Mouse (Mus musculus): ENCODE results near the gene Gm10097.

Gm10097 gene

DNA sequence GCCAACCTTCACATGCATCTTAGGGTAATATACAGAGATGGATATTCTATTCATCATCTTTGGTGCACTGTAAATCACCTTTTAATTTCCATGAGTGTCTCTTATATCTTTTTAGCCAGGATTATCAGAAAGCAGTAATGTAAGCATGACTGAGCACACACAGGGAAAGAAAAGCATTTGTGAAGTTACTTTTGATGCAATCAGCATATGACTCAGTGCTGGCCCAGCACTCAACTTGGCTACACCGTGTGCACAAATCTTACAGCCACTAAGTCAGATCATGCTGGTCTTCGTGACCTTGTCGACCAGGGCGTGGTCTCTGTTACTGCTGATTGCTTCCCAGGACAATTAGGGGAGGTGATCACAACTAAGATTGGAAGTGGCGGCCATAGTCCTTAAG, 16.8 kb downstream of the Gm10097 start:
- DNase-seq, result no peak

DNA sequence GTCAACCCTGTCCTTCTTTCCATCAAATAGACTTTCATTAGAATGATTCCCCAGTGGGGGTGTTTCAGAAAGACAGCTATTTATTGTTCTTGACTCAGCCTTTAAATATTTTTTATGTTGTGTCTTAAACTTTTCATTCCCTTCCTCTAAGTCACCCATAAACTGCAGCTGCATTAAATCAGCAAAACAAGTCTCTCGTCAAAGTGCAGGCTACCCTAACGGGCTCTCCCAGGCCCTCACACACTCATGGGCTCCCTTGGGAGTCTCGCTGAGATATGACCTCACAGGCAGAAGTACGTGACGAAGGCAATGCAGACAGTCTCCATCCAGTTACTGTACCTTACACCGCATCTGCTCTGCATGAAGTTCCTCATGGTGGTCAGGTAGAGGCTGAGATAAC, 17.3 kb downstream of the Gm10097 start:
- DNase-seq, result no peak

DNA sequence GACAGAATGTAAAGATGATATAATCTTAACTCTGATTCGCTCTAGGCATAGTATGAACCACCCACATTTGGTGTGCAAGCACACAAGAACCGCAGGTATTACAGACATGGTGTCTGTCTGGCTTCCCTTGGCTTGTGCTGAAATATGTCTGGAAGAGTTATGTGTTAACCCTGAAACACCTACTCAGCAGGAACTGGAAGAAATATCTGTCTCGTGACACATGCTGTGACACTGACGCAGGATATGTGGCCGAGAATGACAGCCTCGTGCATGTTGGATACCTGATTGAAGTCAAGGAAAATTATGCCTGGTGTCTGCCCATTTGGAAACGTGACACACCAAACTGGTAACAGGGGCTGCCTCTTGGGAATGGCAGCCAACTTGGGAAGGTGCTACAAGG, 18.3 kb downstream of the Gm10097 start:
- no peak for DNase-seq

DNA sequence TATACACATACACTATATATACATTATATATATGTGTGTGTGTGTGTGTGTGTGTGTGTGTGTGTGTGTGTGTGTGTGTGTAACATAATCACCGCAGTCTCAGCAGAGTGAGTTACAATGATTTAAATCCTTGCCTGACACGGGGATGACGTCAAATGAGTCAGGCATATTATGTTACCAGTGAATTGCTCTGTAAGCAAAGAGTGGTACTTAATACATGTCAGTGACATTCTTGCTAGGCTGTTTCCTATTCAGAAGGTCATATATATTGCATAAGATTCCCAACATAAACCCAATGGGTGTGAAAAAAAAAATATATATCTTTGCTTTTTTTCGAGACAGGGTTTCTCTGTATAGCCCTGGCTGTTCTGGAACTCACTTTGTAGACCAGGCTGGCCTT, 20.1 kb downstream of the Gm10097 start:
- no peak for DNase-seq

DNA sequence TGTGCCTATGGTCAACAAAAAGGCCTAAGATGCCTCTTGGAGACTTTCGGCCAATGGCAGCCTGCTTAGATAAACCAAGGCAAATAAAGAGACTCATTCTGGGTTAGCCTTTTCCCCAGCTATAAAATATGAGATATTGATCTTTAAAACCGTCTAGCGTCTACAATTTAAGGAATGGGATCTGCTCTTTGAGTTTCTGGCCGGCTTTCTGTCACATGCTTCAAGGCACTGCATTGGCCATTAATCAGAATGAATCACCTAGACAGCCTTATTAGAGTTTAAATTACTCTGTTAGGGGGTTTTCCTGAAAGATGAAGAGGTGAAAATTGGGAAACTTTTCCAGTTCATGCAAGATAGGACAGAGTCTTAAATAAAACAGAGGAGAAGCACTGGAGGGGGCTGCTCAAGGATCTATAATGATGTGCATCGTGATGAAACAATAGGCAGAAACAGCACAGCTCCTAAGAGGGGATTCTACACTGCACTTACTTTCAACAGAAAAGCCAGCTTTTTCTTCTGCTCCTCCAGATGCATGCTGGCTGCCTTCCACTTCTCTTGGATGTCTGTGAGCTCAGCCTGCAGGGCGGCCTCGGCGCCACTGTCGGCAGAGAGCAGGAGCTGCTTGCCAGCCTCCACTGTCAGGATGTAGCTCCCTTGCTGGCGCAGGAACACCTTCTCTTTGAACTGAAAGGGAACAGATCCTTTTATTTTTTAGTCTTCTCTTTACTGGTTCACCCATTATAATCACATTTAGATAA, 28.2 kb downstream of the Gm10097 start:
- DNase-seq, result no peak

DNA sequence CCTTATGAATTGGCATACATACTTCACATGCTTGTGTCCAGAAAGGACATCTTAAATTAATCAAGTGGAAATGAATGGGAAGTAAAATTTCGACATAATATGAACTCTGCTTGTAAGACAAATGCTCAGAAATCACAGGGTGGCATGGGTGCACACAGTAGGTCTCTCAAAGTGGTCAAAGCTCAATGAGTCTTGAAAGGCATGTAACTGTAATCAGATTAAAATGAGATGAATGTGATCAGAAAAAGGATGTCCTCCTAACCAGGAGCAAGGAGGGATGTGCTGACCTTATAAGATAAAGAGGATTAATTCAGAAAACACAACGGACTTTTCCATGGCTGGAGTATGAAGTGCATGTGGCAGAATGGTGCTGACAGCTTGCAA, 28.8 kb downstream of the Gm10097 start:
- DNase-seq, result no peak

DNA sequence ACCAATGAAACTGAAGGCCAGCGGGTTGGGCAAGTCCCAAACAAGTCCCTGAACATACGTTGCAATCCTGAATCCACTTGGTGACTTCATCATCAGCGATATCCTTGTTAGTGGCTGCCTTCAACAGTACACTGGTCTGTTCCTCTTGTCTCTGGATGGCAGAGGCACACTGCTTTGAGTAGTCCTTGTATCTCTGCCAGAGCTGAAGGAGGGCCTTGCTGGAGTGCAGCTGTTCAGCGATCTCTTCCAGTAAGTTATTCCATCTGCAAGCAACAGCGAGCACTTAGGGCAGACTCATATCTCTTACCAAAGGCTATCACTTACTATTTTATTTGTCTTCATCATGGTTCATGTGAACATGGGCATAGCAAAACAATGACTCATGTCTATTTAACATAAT, 41.8 kb downstream of the Gm10097 start:
- no peak for DNase-seq

DNA sequence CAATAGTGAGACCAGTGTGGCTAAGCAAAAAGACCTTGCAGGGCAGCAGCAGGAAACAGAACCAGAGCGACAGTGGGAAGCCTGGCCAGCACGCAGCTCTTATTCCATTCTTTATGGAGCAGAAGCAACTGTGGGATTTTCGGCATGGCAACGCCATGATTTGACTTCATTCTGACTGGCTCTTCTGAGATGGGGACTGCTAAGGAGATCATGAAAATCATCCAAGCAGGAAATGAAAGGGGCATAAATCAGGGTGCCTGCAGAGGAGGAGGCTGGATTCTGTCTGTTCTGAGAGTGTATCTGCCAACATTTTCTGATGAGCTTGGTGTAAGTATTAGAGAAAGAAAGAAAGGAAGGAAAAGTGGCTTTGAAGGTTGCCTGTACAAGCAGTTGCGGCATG, 47.2 kb downstream of the Gm10097 start:
- DNase-seq, result peak; percentile 12

DNA sequence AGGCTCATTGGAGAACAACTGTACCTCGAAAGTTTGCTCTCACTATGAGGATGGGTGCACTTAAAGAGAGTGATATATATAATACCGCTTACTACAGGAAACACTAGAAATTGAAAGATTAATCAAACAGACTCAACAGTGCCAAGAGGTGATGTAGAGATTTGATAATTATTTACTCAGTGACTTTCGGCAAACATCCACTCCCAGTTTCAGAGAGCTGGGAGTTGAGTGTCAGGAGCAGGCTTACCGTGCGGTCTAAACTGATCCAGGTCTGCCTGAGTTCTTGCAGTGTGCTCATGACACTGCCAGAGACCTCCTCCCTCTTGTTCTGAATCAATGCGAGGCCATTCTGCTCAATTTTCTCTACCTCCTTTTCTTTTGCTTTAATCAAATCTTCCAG, 47.7 kb downstream of the Gm10097 start:
- DNase-seq, result peak; percentile 14

Data from kidney, adult 9 months (tissue).